Mouse (Mus musculus) testis, adult 2 months (tissue): ENCODE data around the gene Plekhj1. TPM values are rescaled to one million over a fixed set of nuclear protein-coding genes. Genes with fewer than 3 reads are reported as not detected.

ENCODE experiments used
- H3K27ac ChIP-seq: fragments of 200-500 bp; 2 replicates; pipeline ENCODE4 v1.5.1; 2012; ENCODE audit warnings: low read depth, low read length; ENCODE audit not compliant: control insufficient read depth, insufficient read depth
- H3K27me3 ChIP-seq: fragments of 200-500 bp; 2 replicates; pipeline ENCODE4 v1.6.1; 2012; ENCODE audit warnings: mild to moderate bottlenecking, low read length, moderate library complexity; ENCODE audit not compliant: control insufficient read depth, insufficient read depth
- H3K36me3 ChIP-seq: fragments of 200-500 bp; 2 replicates; pipeline ENCODE4 v1.6.1; 2012; ENCODE audit warnings: mild to moderate bottlenecking, low read length; ENCODE audit not compliant: control insufficient read depth, insufficient read depth
- H3K4me1 ChIP-seq: fragments of 200-500 bp; 2 replicates; pipeline ENCODE4 v1.6.1; 2012; ENCODE audit warnings: low read length; ENCODE audit not compliant: control insufficient read depth, insufficient read depth
- H3K4me3 ChIP-seq: fragments of 200-500 bp; 2 replicates; pipeline ENCODE4 v1.5.1; 2012; ENCODE audit warnings: low read depth, mild to moderate bottlenecking, low read length, moderate library complexity, mixed read lengths; ENCODE audit not compliant: control insufficient read depth
- CTCF ChIP-seq: fragments of 200-500 bp; IDR thresholded peaks from 2 replicates; pipeline ENCODE4 v1.5.1; 2012; ENCODE audit warnings: low read depth, mild to moderate bottlenecking, inconsistent platforms, low read length, moderate library complexity; ENCODE audit not compliant: control insufficient read depth, insufficient read depth, insufficient replicate concordance
- POLR2A ChIP-seq: fragments of 200-500 bp; IDR thresholded peaks from 2 replicates; pipeline ENCODE4 v1.6.1; 2012; ENCODE audit warnings: low read depth, mild to moderate bottlenecking, inconsistent platforms, low read length, moderate library complexity; ENCODE audit not compliant: control insufficient read depth
- polyA plus RNA-seq: library from polyadenylated mRNA; depleted of rRNA; stranded (reverse); fragments of >200 nt; gene quantifications from 2 replicates; pipeline ENCODE4 v1.2.3, GENCODE M21; 2012

The Plekhj1 gene
- polyA plus RNA-seq, 1 experiment, result 41.4 TPM

GRCm38 (mm10) chr10:80757717-80758116 is 40.7 kb downstream of the Plekhj1 start:
- H3K36me3 ChIP-seq, result no peaks in the 10 kb centered on the region
- H3K27ac ChIP-seq, result peak overlapping the region; percentile 14; the same call in 1 of the 2 replicates
- no peaks in the 10 kb centered on the region for H3K27me3 ChIP-seq
- H3K4me1 ChIP-seq, result peaks cover 29% of the 10 kb centered on the region
- no peak for TF ChIP-seq POLR2A
- TF ChIP-seq CTCF, result peak; percentile 49; the same call in 1 of the 2 replicates
- peak overlapping the region; percentile 1; the same call in 1 of the 2 replicates for H3K4me3 ChIP-seq

DNA sequence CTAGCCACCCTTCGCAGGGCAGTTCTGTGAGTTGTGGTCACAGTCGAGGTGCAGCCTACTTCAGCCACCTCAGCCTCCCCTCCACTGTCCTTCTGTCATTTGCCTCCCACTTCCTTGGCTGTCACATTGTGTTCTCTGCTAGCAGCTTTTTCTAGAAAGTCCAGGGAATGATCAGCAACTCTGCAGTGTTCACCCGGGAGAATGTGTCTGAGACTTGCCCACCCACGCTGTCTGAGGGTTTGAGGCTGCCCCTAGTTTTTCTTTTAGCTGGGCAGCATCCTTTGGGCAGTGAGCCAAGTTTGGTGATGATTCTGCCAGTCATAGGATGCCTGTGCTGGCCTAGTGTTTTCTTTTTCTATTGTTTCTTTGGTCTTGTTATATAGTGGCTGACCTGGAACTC is 41.5 kb downstream of the Plekhj1 start:
- TF ChIP-seq CTCF (no peak), POLR2A (peak; percentile 31; the same call in 1 of the 2 replicates)
- H3K4me3 ChIP-seq, result peak overlapping the region; percentile 91
- H3K36me3 ChIP-seq, result no peaks in the 10 kb centered on the region
- no peak overlapping the region for H3K27ac ChIP-seq
- H3K4me1 ChIP-seq, result peaks cover 34% of the 10 kb centered on the region
- no peaks in the 10 kb centered on the region for H3K27me3 ChIP-seq

- Histone ChIP-seq H3K27ac (peak overlapping the region; percentile 94), H3K27me3 (no peaks in the 10 kb centered on the region), H3K36me3 (no peaks in the 10 kb centered on the region), H3K4me1 (peaks cover 39% of the 10 kb centered on the region), H3K4me3 (peak overlapping the region; percentile 91)
- TF ChIP-seq CTCF, result no peak
Observed at GRCm38 (mm10) chr10:80756509-80756908, 41.9 kb downstream of the Plekhj1 start.

GRCm38 (mm10) chr10:80756099-80756498 is 42.3 kb downstream of the Plekhj1 start:
- peak overlapping the region; percentile 91 for H3K4me3 ChIP-seq
- no peak for TF ChIP-seq CTCF
- no peak for TF ChIP-seq POLR2A
- H3K27me3 ChIP-seq, result no peaks in the 10 kb centered on the region
- H3K4me1 ChIP-seq, result peaks cover 41% of the 10 kb centered on the region
- no peaks in the 10 kb centered on the region for H3K36me3 ChIP-seq
- H3K27ac ChIP-seq, result peak overlapping the region; percentile 94

DNA sequence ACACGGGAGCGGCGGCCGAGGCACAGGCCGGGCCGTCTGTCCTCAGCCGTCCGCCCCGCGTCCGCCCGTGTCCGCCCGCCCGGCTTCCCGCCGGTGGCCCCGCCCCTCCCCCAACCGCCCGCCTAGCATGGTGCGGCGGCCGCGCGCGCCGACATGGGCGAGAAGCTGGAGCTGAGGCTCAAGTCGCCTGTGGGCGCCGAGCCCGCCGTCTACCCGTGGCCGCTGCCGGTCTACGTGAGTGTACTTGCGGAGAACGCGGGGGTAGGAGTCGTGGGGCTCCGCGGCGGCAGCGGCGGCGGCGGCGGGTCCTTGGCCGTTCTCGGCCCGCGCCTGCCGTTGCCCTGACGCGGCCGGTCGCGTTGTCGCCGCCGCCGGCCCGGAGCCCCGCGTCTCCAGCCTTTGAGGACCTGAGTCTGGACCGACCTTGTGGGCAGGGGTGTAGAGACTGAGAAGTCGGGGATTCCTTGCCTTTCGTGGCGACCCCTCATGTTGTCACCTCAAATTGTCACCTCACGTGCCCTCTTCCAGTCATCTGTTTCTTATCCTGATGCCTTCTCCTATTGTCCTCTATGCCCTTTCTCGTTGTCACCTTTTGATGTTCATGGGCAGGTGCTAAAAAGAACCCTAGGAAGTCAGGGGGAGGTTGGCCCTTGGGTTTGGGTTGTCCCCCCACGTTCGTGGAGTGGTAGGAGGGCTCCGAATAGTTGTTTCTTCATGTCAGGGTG is 43.0 kb downstream of the Plekhj1 start:
- peaks cover 41% of the 10 kb centered on the region for H3K4me1 ChIP-seq
- TF ChIP-seq POLR2A (no peak), CTCF (no peak)
- H3K27ac ChIP-seq, result peak overlapping the region; percentile 94
- peak overlapping the region; percentile 91 for H3K4me3 ChIP-seq
- no peaks in the 10 kb centered on the region for H3K27me3 ChIP-seq
- no peaks in the 10 kb centered on the region for H3K36me3 ChIP-seq

GRCm38 (mm10) chr10:80754594-80755290 is 43.7 kb downstream of the Plekhj1 start, which contains the start of gene Dot1l:
Gene Dot1l, plus strand, starts transcription at chr10:80755206.
- Histone ChIP-seq H3K36me3 (no peaks in the 10 kb centered on the region), H3K4me1 (peaks cover 41% of the 10 kb centered on the region), H3K27ac (peak within 1 kb of the TSS; percentile 94), H3K27me3 (no peaks in the 10 kb centered on the region), H3K4me3 (peak within 1 kb of the TSS; percentile 91)
- TF ChIP-seq CTCF, result no peak
- TF ChIP-seq POLR2A, result peak; percentile 79

GRCm38 (mm10) chr10:80752079-80752625 is 46.3 kb downstream of the Plekhj1 start:
- no peaks in the 10 kb centered on the region for H3K36me3 ChIP-seq
- H3K4me3 ChIP-seq, result peak overlapping the region; percentile 5; the same call in 1 of the 2 replicates
- peaks cover 25% of the 10 kb centered on the region for H3K4me1 ChIP-seq
- TF ChIP-seq CTCF (no peak), POLR2A (no peak)
- H3K27ac ChIP-seq, result peak overlapping the region; percentile 37; the same call in 1 of the 2 replicates
- no peaks in the 10 kb centered on the region for H3K27me3 ChIP-seq
